Mouse (Mus musculus) cortical plate, adult 2 months (tissue): ENCODE results near the gene Tln1.

Experiments used
- CTCF ChIP-seq: fragments of 200-500 bp; IDR thresholded peaks from 2 replicates; pipeline ENCODE4 v1.5.1; 2011; ENCODE audit warnings: mild to moderate bottlenecking, control low read depth, low read length; ENCODE audit not compliant: insufficient read depth; ENCODE audit errors: extremely low read depth
- POLR2A ChIP-seq: fragments of 200-500 bp; IDR thresholded peaks from 2 replicates; pipeline ENCODE4 v1.6.1; 2011; ENCODE audit warnings: mild to moderate bottlenecking, low read length, control low read depth; ENCODE audit not compliant: insufficient read depth; ENCODE audit errors: extremely low read depth

- TF ChIP-seq POLR2A (no peak), CTCF (no peak)
Observed at GRCm38 (mm10) chr4:43560976-43561375, 1.5 kb downstream of the Tln1 start.
